Mouse (Mus musculus) heart, postnatal 25 days (tissue): ENCODE data around the gene Zfp458. TPM values are rescaled to one million over a fixed set of nuclear protein-coding genes. Genes with fewer than 3 reads are reported as not detected.
"Not testable (repeated sequence)": the region's sequence is repeated elsewhere in the genome, so short reads cannot be mapped to it uniquely, and the experiment has no call there.

Experiments used
- DNase-seq: peaks from one replicate; pipeline ENCODE4 v3.0.0; 2022; ENCODE audit warnings: low spot score
- intact Hi-C: fragments of 180-260 bp; cut with DNase I; formaldehyde crosslinking; loops from one replicate; pipeline ENCODE4 v1.15.1; 2025
- total RNA-seq, 2 experiments: library from RNA; stranded (reverse); gene quantifications; 2 replicates each; pipeline ENCODE4 v1.2.3; 2021

Zfp458 gene
- 1 to 10 TPM; 1.3 to 3.0 TPM for total RNA-seq

DNA sequence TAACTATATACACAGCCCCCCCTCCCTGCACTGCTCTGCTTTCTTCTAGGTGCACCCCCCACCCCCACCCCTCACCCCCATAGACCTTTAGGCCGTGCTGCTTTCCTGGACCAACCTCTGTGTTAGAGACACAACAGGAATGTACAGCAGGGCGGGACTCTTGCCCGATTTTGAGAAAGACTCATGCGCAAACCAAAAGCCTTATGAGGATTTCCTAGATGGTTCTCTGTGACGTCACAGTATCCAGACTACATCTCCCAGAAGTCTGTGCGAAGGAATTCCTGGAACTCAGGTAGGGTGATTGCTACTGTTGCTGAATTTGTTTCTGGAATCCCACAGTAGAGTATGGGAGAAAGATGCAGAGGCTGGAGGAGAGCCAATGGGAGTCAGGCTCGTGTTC is at the start of gene Zfp458:
TSS of gene Zfp458 (minus strand) at position 153 of the 400 bp plus-strand sequence.
- DNase-seq = no peak
- intact Hi-C loops = no loop called here

DNA sequence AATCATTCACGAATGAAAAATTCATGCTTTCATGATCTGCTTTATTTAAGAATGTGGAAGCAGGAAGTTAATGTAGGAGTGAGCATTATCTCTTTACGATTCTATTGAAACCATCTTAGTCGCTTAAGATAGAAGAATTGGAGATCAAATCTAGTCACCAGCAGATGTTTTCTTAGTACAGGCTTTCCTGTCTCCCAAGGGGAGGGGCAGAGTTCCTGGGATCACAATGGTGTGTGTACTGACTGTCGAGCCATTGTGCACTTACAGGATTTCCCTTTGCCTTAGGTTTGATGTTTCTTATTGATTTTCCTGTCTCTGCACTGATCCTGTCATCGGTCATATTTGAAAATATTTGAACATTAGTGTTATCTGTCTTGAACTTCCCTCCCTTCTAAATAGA is 28.5 kb upstream of the Zfp458 start:
- intact Hi-C loops = loop anchor here (2.0 to 5.0 kb wide), 3 partner anchors 26 to 178 kb away; partner anchors contain the start of gene Zfp595
- no peak for DNase-seq

- intact Hi-C loops = loop anchor here (2.0 to 5.0 kb wide), 3 partner anchors 27 to 177 kb away; partner anchors contain the start of gene Zfp595
- DNase-seq = peak; percentile 67
Observed at GRCm38 (mm10) chr13:67305822-67306672, 27.8 kb upstream of the Zfp458 start, which contains the start of gene Zfp457. TSS of gene Zfp457 (minus strand) at chr13:67306485.

DNA sequence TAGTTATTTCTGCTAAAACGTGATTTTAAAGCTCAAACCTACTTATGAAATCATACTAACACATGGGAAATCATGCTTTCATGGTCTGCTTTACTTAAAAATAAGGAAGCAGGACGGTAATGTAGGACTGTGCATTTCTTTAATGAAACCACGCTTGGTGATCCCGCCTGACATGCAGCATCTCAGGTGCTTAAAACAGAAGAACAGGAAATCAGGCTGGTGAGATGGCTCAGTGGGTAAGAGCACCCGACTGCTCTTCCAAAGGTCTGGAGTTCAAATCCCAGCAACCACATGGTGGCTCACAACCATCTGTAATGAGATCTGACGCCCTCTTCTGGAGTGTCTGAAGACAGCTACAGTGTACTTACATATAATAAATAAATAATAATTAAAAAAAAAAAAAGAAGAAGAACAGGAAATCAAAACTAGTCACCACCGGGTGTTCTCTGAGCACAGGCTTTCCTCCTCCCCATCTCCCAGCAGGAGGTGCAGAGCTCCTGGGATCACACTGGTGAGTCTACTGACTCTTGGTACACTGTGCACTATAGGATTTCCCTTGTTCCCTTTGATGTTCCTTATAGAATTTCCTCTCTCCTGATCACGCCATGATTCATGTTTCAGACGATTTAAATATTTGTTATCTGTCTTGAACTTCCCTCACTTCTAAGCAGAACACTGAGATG is 8.7 kb downstream of the Zfp458 start:
- not testable (repeated sequence) for DNase-seq
- intact Hi-C loops = loop anchor here (5.0 to 10.0 kb wide), 4 partner anchors 38 to 205 kb away; partner anchors contain the start of genes Zfp457, Zfp712 and Zfp759

GRCm38 (mm10) chr13:67268568-67269369 is 9.5 kb downstream of the Zfp458 start:
- DNase-seq = peak; percentile 53
- intact Hi-C loops = loop anchor here (5.0 to 10.0 kb wide), 4 partner anchors 39 to 204 kb away; partner anchors contain the start of genes Zfp457, Zfp712 and Zfp759

GRCm38 (mm10) chr13:67214015-67214607 is 64.2 kb downstream of the Zfp458 start:
- DNase-seq = no peak
- intact Hi-C loops = no loop called here

Other genes with a start within 250 kb of the Zfp458 start
- 1 to 10 TPM; 1.2 to 1.5 TPM for gene Zfp712, start 217.3 kb downstream of the Zfp458 start, total RNA-seq
- gene Zfp708, start 180.5 kb downstream of the Zfp458 start, total RNA-seq = 1 to 10 TPM; 1.2 to 1.9 TPM
- 1 to 10 TPM; 2.0 to 3.3 TPM for gene Gm28557, start 169.9 kb downstream of the Zfp458 start, total RNA-seq
- gene Rslcan18, start 162.2 kb downstream of the Zfp458 start, total RNA-seq = 1 to 10 TPM in 1 of 2 experiments, under 1 TPM in 1; 0.95 to 1.1 TPM
- gene Zfp759, start 156.8 kb downstream of the Zfp458 start, total RNA-seq = 1 to 10 TPM; 4.4 to 5.8 TPM
- gene Rsl1, start 105.3 kb downstream of the Zfp458 start, total RNA-seq = 1 to 10 TPM; 2.9 to 3.8 TPM
- gene Zfp455, start 84.0 kb downstream of the Zfp458 start, total RNA-seq = under 1 TPM; 0.84 to 0.96 TPM
- gene Zfp457, start 28.0 kb upstream of the Zfp458 start, total RNA-seq = 1 to 10 TPM; 3.6 to 3.7 TPM
- gene Zfp595, start 54.1 kb upstream of the Zfp458 start, total RNA-seq = 1 to 10 TPM; 1.6 to 2.2 TPM
- 1 to 10 TPM; 2.3 to 2.5 TPM for gene Gm28044, start 82.1 kb upstream of the Zfp458 start, total RNA-seq
- 1 to 10 TPM; 1.2 to 1.5 TPM for gene Zfp953, start 82.1 kb upstream of the Zfp458 start, total RNA-seq
- 1 to 10 TPM in 1 of 2 experiments, under 1 TPM in 1; 0.70 to 2.1 TPM for gene Gm28041, start 97.3 kb upstream of the Zfp458 start, total RNA-seq
- gene Zfp456, start 97.3 kb upstream of the Zfp458 start, total RNA-seq = 1 to 10 TPM in 1 of 2 experiments, under 1 TPM in 1; 0.88 to 1.2 TPM
- 1 to 10 TPM; 1.6 to 1.9 TPM for gene Zfp429, start 121.4 kb upstream of the Zfp458 start, total RNA-seq
- gene Zfp459, start 143.0 kb upstream of the Zfp458 start, total RNA-seq = under 1 TPM; 0.26 to 0.48 TPM
- gene Zfp874a, start 173.2 kb upstream of the Zfp458 start, total RNA-seq = 1 to 10 TPM; 7.1 to 7.8 TPM
- 10 to 100 TPM; 17.0 to 19.5 TPM for gene Zfp874b, start 205.8 kb upstream of the Zfp458 start, total RNA-seq
- 1 to 10 TPM; 3.8 to 4.6 TPM for gene Zfp58, start 222.1 kb upstream of the Zfp458 start, total RNA-seq
- gene Gm26965, start 247.7 kb upstream of the Zfp458 start, total RNA-seq = not detected
- gene Zfp87, start 247.7 kb upstream of the Zfp458 start, total RNA-seq = 10 to 100 TPM in 1 of 2 experiments, 1 to 10 TPM in 1; 5.9 to 11.1 TPM